8 mouse cellular contexts compared by ENCODE assay signal in genomic region chr17:24413557-24414211, GRCm38 (mm10). TPM values are rescaled to one million over a fixed set of nuclear protein-coding genes. Genes with fewer than 3 reads are reported as not detected.
DNase-seq lines count a peak whose midpoint lies in the region; ATAC-seq and TF ChIP-seq lines count a peak whose summit lies in the region.

No protein-coding gene starts in this region.

- H3ac ChIP-seq in myocyte (ENCODE audit: control insufficient read depth, insufficient read length) = no peak overlapping the region

- peak overlapping the region; percentile 91 for H3K27ac ChIP-seq in limb, embryonic 15.5 days

- no peak for TF ChIP-seq POLR2A in myocyte (IDR thresholded peaks at IDR 0.05; ENCODE audit: insufficient read length, low read depth)

- peaks cover 28% of the 10 kb centered on the region for H3K4me1 ChIP-seq in limb, embryonic 15.5 days

- peak overlapping the region; percentile 62 for H3K9ac ChIP-seq in limb, embryonic 15.5 days

- peak overlapping the region; percentile 75 for H3K4me2 ChIP-seq in limb, embryonic 15.5 days
- H3K4me2 ChIP-seq in myocyte (ENCODE audit: low read depth) = peak overlapping the region; percentile 71

- peak; percentile 13 for ATAC-seq in granulocyte monocyte progenitor cell, adult 5-6 weeks (replicated peaks; ENCODE audit: poor library complexity, severe bottlenecking)
- ATAC-seq in limb, embryonic 15.5 days (ENCODE audit: insufficient number of reproducible peaks, low FRiP score, low TSS enrichment, low read depth) = no peak

- DNase-seq in cerebellum, postnatal 25 days = peak; percentile 28 to 49
- DNase-seq in cerebellum, adult 11 months = no peak
- peak; percentile 52 for DNase-seq in MN1 (ENCODE audit: low spot score)
- DNase-seq in ovary, postnatal 10 days (ENCODE audit: low spot score) = no peak
- no peak for DNase-seq in right cerebral cortex, postnatal 25 days

- H3K79me2 ChIP-seq in myocyte (ENCODE audit: control insufficient read depth, insufficient read depth) = peaks cover 40% of the 10 kb centered on the region

- H3K4me3 ChIP-seq in limb, embryonic 15.5 days = peak overlapping the region; percentile 64
- H3K4me3 ChIP-seq in myocyte = peak overlapping the region; percentile 92

- no peaks in the 10 kb centered on the region for H3K27me3 ChIP-seq in limb, embryonic 15.5 days
- H3K27me3 ChIP-seq in myocyte (ENCODE audit: control insufficient read depth, insufficient read depth, insufficient read length) = no peaks in the 10 kb centered on the region

- peaks cover 57% of the 10 kb centered on the region for H3K36me3 ChIP-seq in limb, embryonic 15.5 days
- peaks cover under 1% of the 10 kb centered on the region for H3K36me3 ChIP-seq in myocyte (ENCODE audit: control insufficient read depth, insufficient read depth)

- 29% methylated on average over 22 of the region's 22 CpGs for WGBS in limb, embryonic 15.5 days

- no peaks in the 10 kb centered on the region for H3K9me3 ChIP-seq in limb, embryonic 15.5 days

TF ChIP-seq in myocyte, 11 proteins besides CTCF, POLR2A, EP300 and RAD21:
- TF ChIP-seq MYOD1 (IDR thresholded peaks at IDR 0.05; ENCODE audit: control insufficient read depth in 1 of 3, insufficient read length in 2 of 3, low read depth in 2 of 3) (no peak), MYOG (IDR thresholded peaks at IDR 0.05; ENCODE audit: control insufficient read depth in 1 of 3, insufficient read depth in 1 of 3, insufficient read length in 2 of 3, low read depth in 2 of 3) (no peak), CEBPB (IDR thresholded peaks at IDR 0.05; ENCODE audit: insufficient read depth, poor library complexity, severe bottlenecking) (no peak), USF1 (IDR thresholded peaks at IDR 0.05; ENCODE audit: low read depth) (no peak), E2F4 (IDR thresholded peaks at IDR 0.05; ENCODE audit: insufficient read depth) (no peak), MAX (IDR thresholded peaks at IDR 0.05; ENCODE audit: low read depth) (no peak), SRF (IDR thresholded peaks at IDR 0.05; ENCODE audit: control insufficient read depth, insufficient read length, low read depth) (no peak), REST (IDR thresholded peaks at IDR 0.05; ENCODE audit: insufficient read depth, insufficient read length) (no peak), POLR2AphosphoS2 (IDR thresholded peaks at IDR 0.05; ENCODE audit: insufficient read length, low read depth) (no peak), TCF3 (IDR thresholded peaks at IDR 0.05; ENCODE audit: insufficient read length, low read depth) (no peak), TCF12 (IDR thresholded peaks at IDR 0.05; ENCODE audit: insufficient read depth, poor library complexity, severe bottlenecking) (no peak)

RNA-seq across cellular contexts. Expression of gene Rnps1, which starts 0.7 kb away (rescaled TPM):
- total RNA-seq in granulocyte monocyte progenitor cell, adult 5-6 weeks (2014; fragmentation: Nextera tagmentation) = 243 and 246 TPM in 2 replicates
- total RNA-seq in granulocyte monocyte progenitor cell, adult 5-6 weeks (2017) = 179 and 181 TPM in 2 replicates
- 244 and 255 TPM in 2 replicates for polyA plus RNA-seq in limb, embryonic 15.5 days (2015; fragmentation: Nextera tagmentation; extraction: Ambion mirVana)
- polyA plus RNA-seq in myocyte (2012; fragmentation: generic; extraction: Trizol) = 53.7 TPM

RNA-seq across cellular contexts. Expression of gene Eci1, which starts 12.8 kb away (rescaled TPM):
- total RNA-seq in granulocyte monocyte progenitor cell, adult 5-6 weeks (2014; fragmentation: Nextera tagmentation) = 59.1 and 62.1 TPM in 2 replicates
- total RNA-seq in granulocyte monocyte progenitor cell, adult 5-6 weeks (2017) = 36.6 and 39.9 TPM in 2 replicates
- polyA plus RNA-seq in limb, embryonic 15.5 days (2015; fragmentation: Nextera tagmentation; extraction: Ambion mirVana) = 68.2 and 69.0 TPM in 2 replicates
- polyA plus RNA-seq in myocyte (2012; fragmentation: generic; extraction: Trizol) = 52.6 TPM

RNA-seq across cellular contexts. Expression of gene Dnase1l2, which starts 29.2 kb away (rescaled TPM):
- 2.3 and 2.8 TPM in 2 replicates for total RNA-seq in granulocyte monocyte progenitor cell, adult 5-6 weeks (2014; fragmentation: Nextera tagmentation)
- total RNA-seq in granulocyte monocyte progenitor cell, adult 5-6 weeks (2017) = 0.72 and 1.3 TPM in 2 replicates
- 13.3 and 16.6 TPM in 2 replicates for polyA plus RNA-seq in limb, embryonic 15.5 days (2015; fragmentation: Nextera tagmentation; extraction: Ambion mirVana)
- polyA plus RNA-seq in myocyte (2012; fragmentation: generic; extraction: Trizol) = 1.0 TPM

RNA-seq across cellular contexts. Expression of gene E4f1, which starts 56.4 kb away (rescaled TPM):
- total RNA-seq in granulocyte monocyte progenitor cell, adult 5-6 weeks (2014; fragmentation: Nextera tagmentation) = 20.6 and 45.1 TPM in 2 replicates
- total RNA-seq in granulocyte monocyte progenitor cell, adult 5-6 weeks (2017) = 9.5 and 21.7 TPM in 2 replicates
- polyA plus RNA-seq in limb, embryonic 15.5 days (2015; fragmentation: Nextera tagmentation; extraction: Ambion mirVana) = 36.3 and 37.5 TPM in 2 replicates
- polyA plus RNA-seq in myocyte (2012; fragmentation: generic; extraction: Trizol) = 18.7 TPM

RNA-seq across cellular contexts. Expression of gene Pgp, which starts 56.5 kb away (rescaled TPM):
- total RNA-seq in granulocyte monocyte progenitor cell, adult 5-6 weeks (2014; fragmentation: Nextera tagmentation) = 22.9 and 25.4 TPM in 2 replicates
- total RNA-seq in granulocyte monocyte progenitor cell, adult 5-6 weeks (2017) = 11.6 and 15.2 TPM in 2 replicates
- 47.9 and 51.1 TPM in 2 replicates for polyA plus RNA-seq in limb, embryonic 15.5 days (2015; fragmentation: Nextera tagmentation; extraction: Ambion mirVana)
- 53.7 TPM for polyA plus RNA-seq in myocyte (2012; fragmentation: generic; extraction: Trizol)

Comparison
In these comparisons a context has a peak if more than half of its experiments do, and no peak if none do; other contexts are left out.
1. DNase-seq: peak in cerebellum, postnatal 25 days (2 of 2) and MN1 (single experiment); none in cerebellum, adult 11 months (single experiment), ovary, postnatal 10 days (single experiment) and right cerebral cortex, postnatal 25 days (single experiment).